Mouse (Mus musculus) heart, postnatal 0 days (tissue): ENCODE measurements around the gene Arhgef16. TPM values are rescaled to one million over a fixed set of nuclear protein-coding genes. Genes with fewer than 3 reads are reported as not detected.

ENCODE experiments used
- ATAC-seq: fragments of 200-750 bp; cut with Nextera tagmentation; 2 replicates; pipeline ENCODE4 v1.8.0; 2017; ENCODE audit warnings: low read depth, moderate number of reproducible peaks, moderate library complexity; ENCODE audit not compliant: insufficient read depth
- DNase-seq: peaks from one replicate; pipeline ENCODE4 v3.0.0-alpha.2; 2016; ENCODE audit warnings: low spot score
- H3K27ac ChIP-seq: fragments of 300-500 bp; sonication (generic); 2 replicates; pipeline ENCODE4 v1.5.1; 2014; ENCODE audit warnings: low read depth, mild to moderate bottlenecking
- H3K27me3 ChIP-seq: fragments of 300-500 bp; sonication (generic); 2 replicates; pipeline ENCODE4 v1.6.1; 2014; ENCODE audit warnings: low read length, mixed read lengths; ENCODE audit not compliant: control insufficient read depth, insufficient read depth
- H3K36me3 ChIP-seq: fragments of 300-500 bp; sonication (generic); replicated peaks from 2 replicates; pipeline ENCODE4 v1.6.1; 2014; ENCODE audit warnings: low read length, mixed read lengths; ENCODE audit not compliant: control insufficient read depth, insufficient read depth
- H3K4me1 ChIP-seq: fragments of 300-500 bp; sonication (generic); 2 replicates; pipeline ENCODE4 v1.6.1; 2014; ENCODE audit warnings: antibody characterized with exemption; ENCODE audit not compliant: control insufficient read depth, insufficient read depth
- H3K4me2 ChIP-seq: fragments of 300-500 bp; sonication (generic); 2 replicates; pipeline ENCODE4 v1.6.1; 2014; ENCODE audit warnings: low read depth, mild to moderate bottlenecking, low read length, moderate library complexity
- H3K4me3 ChIP-seq: fragments of 300-500 bp; sonication (generic); 2 replicates; pipeline ENCODE4 v1.5.1; 2014; ENCODE audit warnings: low read depth, low read length
- H3K9ac ChIP-seq: fragments of 300-500 bp; sonication (generic); replicated peaks from 2 replicates; pipeline ENCODE4 v1.6.1; 2014; ENCODE audit warnings: low read depth, low read length, mixed read lengths
- H3K9me3 ChIP-seq: fragments of 300-500 bp; sonication (generic); replicated peaks from 2 replicates; pipeline ENCODE4 v1.6.1; 2016; ENCODE audit warnings: low read length; ENCODE audit not compliant: control insufficient read depth
- CTCF ChIP-seq: IDR thresholded peaks from 2 replicates; pipeline ENCODE4 v1.5.1; 2016; ENCODE audit warnings: antibody characterized with exemption, control low read depth, low read depth
- EP300 ChIP-seq: IDR thresholded peaks from 2 replicates; pipeline ENCODE4 v1.6.1; 2016; ENCODE audit warnings: antibody characterized with exemption, low read depth
- WGBS: fragments of 180-500 bp; shearing (Covaris S2); extraction: QIAGEN DNeasy Blood & Tissue Kit; methylation state at CpG from one replicate; pipeline ENCODE4 v1.1.7; 2014; 5-methylcytosine and 5-hydroxymethylcytosine counted together
- polyA plus RNA-seq: library from polyadenylated mRNA; unstranded; fragments of >200 nt; fragmentation: Nextera tagmentation; extraction: Ambion mirVana; gene quantifications from 2 replicates; pipeline ENCODE4 v1.2.1, GENCODE M21; 2015
- total RNA-seq: library from RNA; depleted of rRNA; stranded (reverse); fragments of >200 nt; gene quantifications from 2 replicates; pipeline ENCODE4 v1.2.3, GENCODE M21; 2014; ENCODE audit warnings: low replicate concordance

The Arhgef16 gene
- total and polyA plus RNA-seq, 2 experiments from 2014 or later: 0.49 to 2.6 TPM

DNA sequence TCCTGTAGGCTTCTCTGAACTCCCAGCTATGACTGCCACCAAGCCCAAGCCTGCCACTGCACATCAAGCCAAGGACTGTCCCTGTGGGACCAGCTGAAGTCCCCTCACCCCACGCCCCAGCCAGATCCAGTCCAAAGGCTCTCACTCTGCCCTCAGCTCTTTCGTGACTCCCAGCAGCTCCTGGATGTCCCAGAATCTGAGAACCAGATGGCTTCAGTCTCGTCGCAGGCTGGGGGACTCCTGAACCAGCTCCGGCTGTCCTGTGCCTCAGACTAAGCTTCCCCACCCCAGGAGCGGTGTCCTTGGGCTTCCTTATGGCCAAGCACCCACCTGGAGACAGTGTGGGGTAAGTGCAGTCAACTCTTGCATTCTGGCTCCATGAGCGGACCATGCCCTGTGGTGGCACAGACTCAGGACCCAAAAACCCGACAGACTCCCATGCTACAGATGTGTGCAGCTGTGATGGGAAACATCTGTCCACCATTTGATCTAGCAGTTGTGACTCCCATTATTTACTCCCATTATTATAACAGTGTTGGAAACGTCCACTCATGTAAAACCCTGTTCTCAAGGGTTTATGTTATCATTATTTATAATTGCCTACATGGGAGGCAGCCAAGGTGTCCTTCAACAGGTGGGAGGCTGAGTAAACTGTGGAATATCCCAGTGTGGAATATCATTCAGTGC, 9.2 kb upstream of the Arhgef16 start:
- no peaks in the 10 kb centered on the region for H3K9me3 ChIP-seq
- no peaks in the 10 kb centered on the region for H3K36me3 ChIP-seq
- no peak overlapping the region for H3K4me3 ChIP-seq
- ATAC-seq (0 out of 2 replicates have a peak, but pooled peaks have one; percentile 16), DNase-seq (no peak)
- WGBS: 67% methylated on average over 9 of the region's 9 CpGs
- TF ChIP-seq CTCF (no peak), EP300 (no peak)
- H3K27me3 ChIP-seq: no peaks in the 10 kb centered on the region
- no peak overlapping the region for H3K4me2 ChIP-seq
- H3K9ac ChIP-seq: no peak overlapping the region
- no peaks in the 10 kb centered on the region for H3K4me1 ChIP-seq
- no peak overlapping the region for H3K27ac ChIP-seq

DNA sequence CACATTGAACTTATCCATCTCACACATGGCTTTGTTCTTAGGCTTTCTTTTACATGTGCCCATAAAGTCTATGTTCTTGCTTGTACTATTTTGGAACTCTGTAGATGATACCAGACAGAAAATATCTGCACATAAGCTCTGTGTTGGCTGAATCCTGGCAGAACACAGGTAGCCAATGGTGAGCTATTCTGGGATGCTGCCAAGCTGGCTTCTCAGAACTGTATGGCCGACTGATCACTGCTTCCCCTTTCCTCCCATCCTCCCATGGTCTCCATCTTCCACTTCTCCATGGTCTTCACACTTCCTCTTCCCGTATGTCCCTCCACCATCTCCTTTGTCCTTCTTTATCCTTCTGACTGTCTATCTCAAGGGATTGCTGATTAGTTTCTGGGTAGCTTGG, 7.7 kb upstream of the Arhgef16 start:
- no peaks in the 10 kb centered on the region for H3K27me3 ChIP-seq
- H3K4me2 ChIP-seq: no peak overlapping the region
- 64% methylated on average over 2 of the region's 2 CpGs for WGBS
- H3K27ac ChIP-seq: no peak overlapping the region
- ATAC-seq (no peak), DNase-seq (no peak)
- H3K9ac ChIP-seq: no peak overlapping the region
- H3K36me3 ChIP-seq: no peaks in the 10 kb centered on the region
- no peaks in the 10 kb centered on the region for H3K4me1 ChIP-seq
- no peaks in the 10 kb centered on the region for H3K9me3 ChIP-seq
- H3K4me3 ChIP-seq: no peak overlapping the region
- TF ChIP-seq CTCF (no peak), EP300 (no peak)

GRCm38 (mm10) chr4:154299541-154300271, 1.8 kb downstream of the Arhgef16 start:
- H3K9me3 ChIP-seq: no peaks in the 10 kb centered on the region
- peak overlapping the region; percentile 91 for H3K4me2 ChIP-seq
- peak overlapping the region; percentile 48 for H3K4me3 ChIP-seq
- H3K36me3 ChIP-seq: no peaks in the 10 kb centered on the region
- peak overlapping the region; percentile 35; the same call in 1 of the 2 replicates for H3K9ac ChIP-seq
- peaks cover 6% of the 10 kb centered on the region; the same call in 1 of the 2 replicates for H3K4me1 ChIP-seq
- peak; percentile 54 for ATAC-seq
- WGBS: 1% methylated on average over 48 of the region's 66 CpGs
- DNase-seq: no peak
- no peak overlapping the region for H3K27ac ChIP-seq
- H3K27me3 ChIP-seq: peaks cover 22% of the 10 kb centered on the region
- TF ChIP-seq EP300 (no peak), CTCF (no peak)

DNA sequence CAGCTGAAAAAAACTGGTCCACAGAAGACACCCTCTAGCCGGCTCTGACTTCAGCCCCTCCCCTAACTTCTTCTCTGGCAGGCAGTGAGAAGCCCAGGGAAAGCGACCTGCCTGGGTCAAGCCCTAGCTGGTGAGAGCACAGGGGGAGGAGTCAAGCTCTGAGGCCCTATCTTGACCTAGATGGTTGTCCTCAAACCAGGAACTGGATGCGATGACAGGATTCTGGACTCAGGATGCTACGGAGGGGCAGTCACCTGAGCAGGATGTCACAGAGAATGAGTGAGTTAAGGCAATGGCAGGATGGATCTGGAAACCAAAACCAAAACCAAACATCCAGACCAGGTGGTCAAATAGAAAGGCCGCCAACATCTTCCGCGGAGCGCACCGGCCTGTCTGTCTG, 3.7 kb downstream of the Arhgef16 start:
- no peak for TF ChIP-seq CTCF
- no peak for TF ChIP-seq EP300
- Histone ChIP-seq H3K4me2 (no peak overlapping the region), H3K4me3 (no peak overlapping the region), H3K27ac (no peak overlapping the region), H3K9ac (no peak overlapping the region), H3K9me3 (no peaks in the 10 kb centered on the region), H3K4me1 (peaks cover 18% of the 10 kb centered on the region), H3K36me3 (no peaks in the 10 kb centered on the region), H3K27me3 (peaks cover 22% of the 10 kb centered on the region)
- DNase-seq (no peak), ATAC-seq (no peak)
- 43% methylated on average over 9 of the region's 9 CpGs for WGBS

GRCm38 (mm10) chr4:154294262-154294731, 7.2 kb downstream of the Arhgef16 start:
- Histone ChIP-seq H3K9me3 (no peaks in the 10 kb centered on the region), H3K4me2 (no peak overlapping the region), H3K36me3 (no peaks in the 10 kb centered on the region), H3K9ac (no peak overlapping the region), H3K4me3 (no peak overlapping the region), H3K27ac (0 out of 2 replicates have a peak overlapping the region, but pooled peaks have one; percentile 30), H3K4me1 (peaks cover 12% of the 10 kb centered on the region), H3K27me3 (peaks cover 4% of the 10 kb centered on the region)
- WGBS: 51% methylated on average over 8 of the region's 8 CpGs
- ATAC-seq (0 out of 2 replicates have a peak, but pooled peaks have one; percentile 28), DNase-seq (no peak)
- TF ChIP-seq EP300 (no peak), CTCF (no peak)
